Mouse (Mus musculus) midbrain, embryonic 10.5 days (tissue): ENCODE results near the gene Zbtb3. TPM values are rescaled to one million over a fixed set of nuclear protein-coding genes. Genes with fewer than 3 reads are reported as not detected.

ENCODE experiments used
- DNase-seq: peaks from one replicate; pipeline ENCODE4 v3.0.0-alpha.2; 2017; ENCODE audit warnings: low spot score
- H3K27ac ChIP-seq: fragments of 300-500 bp; sonication (generic); replicated peaks from 2 replicates; pipeline ENCODE4 v1.5.1; 2016; ENCODE audit warnings: mild to moderate bottlenecking
- H3K27me3 ChIP-seq: fragments of 300-500 bp; sonication (generic); 2 replicates; pipeline ENCODE4 v1.6.1; 2016; ENCODE audit warnings: low read depth, mild to moderate bottlenecking; ENCODE audit not compliant: poor library complexity, severe bottlenecking
- H3K36me3 ChIP-seq: fragments of 300-500 bp; sonication (generic); 2 replicates; pipeline ENCODE4 v1.6.1; 2016; ENCODE audit warnings: mild to moderate bottlenecking, moderate library complexity
- H3K4me1 ChIP-seq: fragments of 300-500 bp; sonication (generic); 2 replicates; pipeline ENCODE4 v1.6.1; 2016
- H3K4me3 ChIP-seq: fragments of 300-500 bp; sonication (generic); 2 replicates; pipeline ENCODE4 v1.5.1; 2016; ENCODE audit warnings: mild to moderate bottlenecking, moderate library complexity
- H3K9me3 ChIP-seq: fragments of 300-500 bp; sonication (generic); replicated peaks from 2 replicates; pipeline ENCODE4 v1.6.1; 2016; ENCODE audit warnings: mild to moderate bottlenecking
- WGBS: fragments of 180-500 bp; shearing (Covaris S2); methylation state at CpG from one replicate; pipeline ENCODE4 v1.1.7; 2016; 5-methylcytosine and 5-hydroxymethylcytosine counted together
- polyA plus RNA-seq: library from polyadenylated mRNA; unstranded; fragments of >200 nt; fragmentation: Nextera tagmentation; extraction: Ambion mirVana; gene quantifications from 2 replicates; pipeline ENCODE4 v1.2.1, GENCODE M21; 2016

The Zbtb3 gene
- polyA plus RNA-seq, 1 experiment from 2014 or later, result 7.8 TPM

DNA sequence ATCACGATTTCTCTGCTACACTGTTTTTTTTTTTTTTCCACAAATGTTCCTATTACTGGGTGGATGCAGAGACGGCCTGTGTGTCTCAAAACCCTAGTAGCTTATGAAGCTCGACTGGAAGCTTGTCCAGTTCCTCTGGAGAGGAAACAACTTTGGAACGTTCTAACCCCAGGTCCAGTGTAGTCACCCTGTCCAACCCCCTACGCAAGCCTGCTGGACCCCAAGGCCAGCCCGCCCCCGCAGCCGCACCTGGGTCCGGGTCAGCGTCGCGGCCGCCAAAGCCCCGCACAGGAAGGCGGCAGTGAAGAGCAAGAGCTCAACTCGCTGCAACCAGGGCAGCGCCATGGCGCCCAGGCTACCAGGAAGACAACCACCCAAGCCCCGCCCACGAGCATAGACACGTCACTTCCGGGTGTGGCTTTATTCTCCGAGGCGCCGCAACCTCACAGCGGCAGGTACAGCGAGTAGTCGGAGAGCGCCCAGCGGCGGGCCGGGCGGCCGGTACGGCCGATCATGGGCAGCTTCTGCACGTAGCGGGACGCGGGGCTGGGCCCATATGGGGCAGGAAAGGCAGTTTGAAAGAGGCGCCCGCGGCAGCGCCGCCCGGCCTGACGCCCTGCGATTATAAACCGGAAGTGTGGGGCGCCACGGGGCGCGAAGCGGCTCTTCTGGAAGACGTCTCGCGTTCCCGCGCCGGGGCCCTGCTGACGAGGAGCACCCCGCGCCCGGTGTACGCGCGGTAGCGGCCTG is 28.1 kb upstream of the Zbtb3 start, which contains the start of gene Tmem179b:
TSS of gene Tmem179b (minus strand) at position 382 of the 750 bp plus-strand sequence.
- H3K27ac ChIP-seq, result peak within 1 kb of the TSS; percentile 98
- peak within 1 kb of the TSS; percentile 89 for H3K4me3 ChIP-seq
- DNase-seq, result peak; percentile 97
- H3K9me3 ChIP-seq, result no peaks in the 10 kb centered on the region
- WGBS, result under 1% methylated on average over 68 of the region's 68 CpGs
- no peaks in the 10 kb centered on the region for H3K27me3 ChIP-seq
- peaks cover 56% of the 10 kb centered on the region for H3K36me3 ChIP-seq
- H3K4me1 ChIP-seq, result peaks cover 49% of the 10 kb centered on the region

DNA sequence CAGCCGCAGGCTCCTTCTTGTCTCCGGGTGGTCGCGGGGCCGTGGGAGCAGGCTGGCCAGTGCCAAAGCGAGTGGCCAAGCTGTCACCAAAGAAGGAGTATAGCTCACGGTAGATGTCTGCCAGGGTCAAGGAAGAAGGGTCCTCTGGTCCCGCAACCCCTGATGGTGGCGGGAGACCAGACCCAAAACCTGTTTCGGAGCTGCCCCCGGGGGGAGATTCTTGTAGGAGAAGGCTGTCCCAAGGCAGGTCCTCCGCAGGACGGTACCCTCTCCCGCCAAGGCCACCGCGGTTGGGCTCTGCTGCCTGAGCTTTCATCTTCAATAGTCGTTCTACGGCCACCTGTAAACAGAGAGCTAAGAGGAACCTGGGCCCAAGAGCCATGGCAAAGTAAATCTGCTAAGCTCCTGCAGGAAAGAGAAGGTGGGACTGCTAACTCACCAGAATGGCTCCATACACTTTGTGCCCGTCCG is 27.4 kb upstream of the Zbtb3 start:
- peak overlapping the region; percentile 98 for H3K27ac ChIP-seq
- peaks cover 55% of the 10 kb centered on the region for H3K36me3 ChIP-seq
- whole genome bisulfite sequencing, result 7% methylated on average over 20 of the region's 20 CpGs
- peaks cover 49% of the 10 kb centered on the region for H3K4me1 ChIP-seq
- no peaks in the 10 kb centered on the region for H3K9me3 ChIP-seq
- H3K4me3 ChIP-seq, result peak overlapping the region; percentile 89
- H3K27me3 ChIP-seq, result no peaks in the 10 kb centered on the region
- DNase-seq, result no peak

DNA sequence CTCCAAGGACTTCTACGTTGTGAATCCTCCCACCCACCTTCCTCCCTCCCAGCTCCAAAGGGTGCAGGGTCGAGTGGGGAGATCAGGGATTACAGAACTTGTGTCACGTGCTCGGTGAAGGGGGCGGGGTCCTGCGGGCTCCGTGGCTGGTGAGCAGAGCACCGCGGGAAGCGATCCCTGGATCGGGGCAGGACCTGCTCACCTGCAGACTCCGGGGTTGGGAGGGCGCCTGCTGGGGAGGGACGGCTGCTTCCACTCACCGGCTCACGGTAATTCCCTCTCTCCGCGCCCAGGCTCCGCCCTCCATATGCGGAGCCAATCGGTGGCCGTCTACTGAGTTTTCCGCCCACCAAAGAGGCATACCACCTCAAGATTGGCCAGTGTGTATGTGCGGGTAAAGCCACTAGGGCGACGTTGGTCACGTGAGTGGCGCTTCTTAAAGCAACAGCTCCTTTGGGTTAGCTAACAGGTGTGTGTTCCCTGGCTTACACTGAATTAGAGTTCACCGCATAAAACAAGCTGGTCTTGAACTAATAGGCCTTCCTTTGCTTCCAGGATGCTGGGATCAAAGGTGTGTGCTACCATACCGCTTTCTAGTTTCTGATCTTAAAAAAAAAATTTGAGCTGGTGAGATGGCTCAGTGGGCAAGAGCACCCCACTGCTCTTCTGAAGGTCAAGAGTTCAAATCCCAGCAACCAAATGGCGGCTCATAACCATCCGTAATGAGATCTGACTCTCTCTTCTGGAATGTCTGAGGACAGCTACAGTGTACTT is 16.2 kb upstream of the Zbtb3 start, which contains the start of gene Taf6l:
TSS of gene Taf6l (minus strand) at position 410 of the 774 bp plus-strand sequence.
- WGBS, result 1% methylated on average over 32 of the region's 32 CpGs
- DNase-seq, result peak; percentile 91

DNA sequence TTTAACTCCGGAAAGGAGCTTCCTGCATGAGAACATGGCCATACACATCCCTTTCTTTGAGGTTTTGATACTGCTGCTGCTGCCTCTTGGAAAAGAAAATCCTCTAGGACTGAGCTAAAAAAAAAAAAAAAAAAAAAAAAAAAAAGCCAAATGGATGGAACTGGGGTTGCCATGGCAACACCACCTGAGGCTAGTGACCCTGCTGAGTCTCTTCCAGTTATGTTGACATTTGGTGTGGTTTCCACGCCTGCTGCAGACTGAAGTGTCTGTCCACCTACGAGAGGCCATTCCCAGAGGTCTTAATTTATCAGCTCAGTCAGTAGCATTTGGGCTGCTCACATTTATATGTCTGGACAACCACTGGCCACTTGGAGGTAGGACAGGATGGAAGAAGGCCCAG is 13.8 kb upstream of the Zbtb3 start:
- DNase-seq, result no peak
- Histone ChIP-seq H3K36me3 (peaks cover 35% of the 10 kb centered on the region), H3K4me3 (no peak overlapping the region), H3K9me3 (0 out of 2 replicates have a peak, but pooled peaks cover 5% of the 10 kb centered on the region), H3K27me3 (no peaks in the 10 kb centered on the region), H3K4me1 (peaks cover 27% of the 10 kb centered on the region), H3K27ac (no peak overlapping the region)
- WGBS, result 26% methylated on average over 3 of the region's 3 CpGs

More for the DNA sequence above, 16.2 kb upstream of the Zbtb3 start, which contains the start of gene Taf6l:
- Histone ChIP-seq H3K27me3 (no peaks in the 10 kb centered on the region), H3K27ac (peak within 1 kb of the TSS; percentile 89), H3K4me3 (peak within 1 kb of the TSS; percentile 73), H3K4me1 (peaks cover 27% of the 10 kb centered on the region), H3K36me3 (peaks cover 39% of the 10 kb centered on the region), H3K9me3 (no peaks in the 10 kb centered on the region)

DNA sequence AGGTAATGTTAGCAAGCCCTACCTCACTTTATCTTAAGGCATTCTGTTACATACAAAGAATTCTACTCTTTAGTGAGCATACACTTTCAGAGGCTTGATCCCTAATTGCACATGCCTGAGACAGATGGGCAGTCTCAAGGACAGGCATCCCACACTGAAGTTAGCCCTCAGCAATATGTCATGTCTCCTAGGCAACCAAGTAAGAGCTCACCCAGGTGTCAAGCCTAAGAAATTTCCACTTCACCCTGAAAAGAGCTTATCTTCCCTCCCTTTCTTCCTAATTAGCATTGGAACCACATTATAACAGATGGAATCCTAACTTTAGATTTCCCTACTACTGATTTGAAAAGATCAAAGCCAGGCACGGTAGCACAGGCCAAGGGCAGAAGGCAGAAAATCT is 13.2 kb upstream of the Zbtb3 start:
- Histone ChIP-seq H3K27ac (no peak overlapping the region), H3K9me3 (0 out of 2 replicates have a peak, but pooled peaks cover 5% of the 10 kb centered on the region), H3K4me1 (peaks cover 27% of the 10 kb centered on the region), H3K27me3 (no peaks in the 10 kb centered on the region), H3K36me3 (peaks cover 35% of the 10 kb centered on the region), H3K4me3 (no peak overlapping the region)
- no peak for DNase-seq
- WGBS, result 81% methylated on average over 1 of the region's 1 CpGs

DNA sequence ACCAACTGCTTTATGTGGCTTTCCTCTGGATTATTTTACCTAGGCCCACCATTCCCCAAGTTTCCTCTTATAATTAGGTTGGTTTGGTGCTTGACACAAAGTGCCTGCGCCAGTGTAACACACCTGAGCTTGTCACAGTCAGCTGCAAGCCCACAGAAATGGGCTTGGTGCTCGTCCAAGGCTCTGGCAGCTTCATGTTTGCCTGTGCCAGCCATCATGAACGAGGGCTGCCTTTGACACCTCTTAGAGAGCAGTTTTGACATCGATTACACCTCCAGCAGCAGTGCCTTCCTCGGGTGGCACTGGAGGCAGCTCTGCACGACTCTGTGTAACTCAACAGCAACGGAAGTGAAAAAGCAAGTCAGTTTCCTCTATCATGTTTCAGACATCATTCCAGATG is 12.2 kb upstream of the Zbtb3 start:
- no peak for DNase-seq
- peaks cover 45% of the 10 kb centered on the region for H3K36me3 ChIP-seq
- no peak overlapping the region for H3K4me3 ChIP-seq
- H3K27ac ChIP-seq, result no peak overlapping the region
- WGBS, result 89% methylated on average over 7 of the region's 7 CpGs
- no peaks in the 10 kb centered on the region for H3K27me3 ChIP-seq
- peaks cover 23% of the 10 kb centered on the region for H3K4me1 ChIP-seq
- H3K9me3 ChIP-seq, result 0 out of 2 replicates have a peak, but pooled peaks cover 5% of the 10 kb centered on the region

DNA sequence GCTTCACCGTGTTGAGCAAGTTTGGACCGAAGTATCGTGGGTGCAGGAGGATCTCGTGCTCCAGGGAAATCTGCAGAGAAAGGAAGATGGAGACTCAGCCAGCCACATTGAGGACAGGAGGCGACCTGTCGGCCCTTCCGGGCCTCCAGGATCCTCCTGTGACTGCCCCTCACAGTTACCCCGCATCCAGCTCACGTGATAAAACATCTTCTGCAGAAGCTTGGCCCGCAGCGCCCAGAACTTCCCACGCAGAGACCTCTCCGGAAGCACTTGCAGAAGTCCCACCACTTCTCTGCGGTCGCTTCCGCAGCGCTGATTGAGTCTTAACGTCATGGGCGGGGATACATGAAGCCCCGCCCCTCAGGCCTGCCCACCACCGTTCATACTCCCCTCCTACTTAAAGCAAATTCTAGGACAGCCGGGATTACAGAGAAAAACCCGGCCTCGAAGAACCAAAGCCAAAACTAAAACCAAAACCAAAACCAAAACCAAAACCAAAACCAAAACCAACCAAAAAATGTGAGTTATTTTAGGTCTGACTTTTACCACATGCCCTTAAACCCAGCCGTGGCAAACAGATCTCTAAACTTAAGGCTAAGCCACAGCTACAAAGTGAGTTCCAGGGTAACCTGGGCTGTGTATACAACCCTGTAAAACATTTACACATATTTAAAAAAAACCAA is 4.0 kb upstream of the Zbtb3 start, which contains the start of gene Polr2g:
TSS of gene Polr2g (minus strand) at position 314 of the 683 bp plus-strand sequence.
- Histone ChIP-seq H3K36me3 (peaks cover 32% of the 10 kb centered on the region), H3K4me1 (peaks cover 25% of the 10 kb centered on the region), H3K27ac (peak within 1 kb of the TSS; percentile 85), H3K9me3 (0 out of 2 replicates have a peak, but pooled peaks cover 2% of the 10 kb centered on the region), H3K27me3 (no peaks in the 10 kb centered on the region), H3K4me3 (peak within 1 kb of the TSS; percentile 84)
- WGBS, result 2% methylated on average over 25 of the region's 25 CpGs
- peak; percentile 89 for DNase-seq

DNA sequence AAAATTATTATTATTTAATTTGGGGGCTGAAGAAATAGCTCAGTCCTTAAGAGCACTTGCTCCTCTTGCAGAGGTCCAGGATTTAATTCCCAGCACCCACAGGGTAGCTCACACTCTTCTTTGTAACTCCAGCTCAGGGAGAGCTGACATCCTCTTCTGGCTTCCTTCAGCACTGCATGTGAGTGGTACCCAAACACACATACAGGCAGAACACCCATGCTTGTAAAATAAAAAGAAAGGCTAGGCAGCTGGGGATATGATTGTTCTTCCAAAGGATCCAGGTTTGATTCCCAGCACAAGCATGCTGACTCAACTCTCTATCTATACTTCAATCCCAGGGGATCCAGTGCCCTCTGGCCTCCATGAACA is 3.4 kb upstream of the Zbtb3 start:
- peak overlapping the region; percentile 84 for H3K4me3 ChIP-seq
- peak overlapping the region; percentile 85; the same call in 1 of the 2 replicates for H3K27ac ChIP-seq
- no peaks in the 10 kb centered on the region for H3K9me3 ChIP-seq
- peaks cover 28% of the 10 kb centered on the region for H3K4me1 ChIP-seq
- H3K36me3 ChIP-seq, result peaks cover 32% of the 10 kb centered on the region
- no peak for DNase-seq
- H3K27me3 ChIP-seq, result no peaks in the 10 kb centered on the region

DNA sequence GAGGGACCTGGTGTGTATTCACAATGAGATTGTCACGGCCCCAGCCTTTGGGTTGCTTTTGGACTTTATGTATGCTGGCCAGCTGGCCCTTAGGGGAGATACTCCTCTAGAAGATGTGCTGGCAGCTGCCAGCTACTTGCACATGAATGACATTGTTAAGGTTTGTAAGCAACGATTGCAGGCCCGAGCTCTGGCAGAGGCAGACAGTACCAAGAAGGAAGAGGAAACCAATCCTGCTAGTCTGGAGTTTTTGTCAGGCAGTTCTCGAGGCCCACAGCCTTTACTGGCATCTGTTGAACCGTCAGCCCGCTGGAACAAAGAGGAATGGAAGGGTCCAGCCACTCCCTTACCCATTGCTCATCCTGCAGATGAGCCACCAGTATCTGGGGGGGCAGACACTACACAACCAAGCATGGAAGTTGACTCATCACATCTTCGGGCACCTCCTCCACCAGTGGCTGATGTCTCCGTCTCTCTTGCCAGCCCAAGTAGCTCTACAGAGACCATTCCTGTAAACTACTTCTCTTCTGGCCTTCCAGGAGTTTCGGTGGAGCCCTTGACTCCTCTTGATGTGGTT is 937 bp downstream of the Zbtb3 start:
- no peak for DNase-seq
- Histone ChIP-seq H3K4me3 (peak overlapping the region; percentile 71), H3K9me3 (no peaks in the 10 kb centered on the region), H3K36me3 (peaks cover 51% of the 10 kb centered on the region), H3K4me1 (peaks cover 22% of the 10 kb centered on the region), H3K27ac (peak overlapping the region; percentile 91), H3K27me3 (no peaks in the 10 kb centered on the region)
- WGBS, result 92% methylated on average over 9 of the region's 9 CpGs

DNA sequence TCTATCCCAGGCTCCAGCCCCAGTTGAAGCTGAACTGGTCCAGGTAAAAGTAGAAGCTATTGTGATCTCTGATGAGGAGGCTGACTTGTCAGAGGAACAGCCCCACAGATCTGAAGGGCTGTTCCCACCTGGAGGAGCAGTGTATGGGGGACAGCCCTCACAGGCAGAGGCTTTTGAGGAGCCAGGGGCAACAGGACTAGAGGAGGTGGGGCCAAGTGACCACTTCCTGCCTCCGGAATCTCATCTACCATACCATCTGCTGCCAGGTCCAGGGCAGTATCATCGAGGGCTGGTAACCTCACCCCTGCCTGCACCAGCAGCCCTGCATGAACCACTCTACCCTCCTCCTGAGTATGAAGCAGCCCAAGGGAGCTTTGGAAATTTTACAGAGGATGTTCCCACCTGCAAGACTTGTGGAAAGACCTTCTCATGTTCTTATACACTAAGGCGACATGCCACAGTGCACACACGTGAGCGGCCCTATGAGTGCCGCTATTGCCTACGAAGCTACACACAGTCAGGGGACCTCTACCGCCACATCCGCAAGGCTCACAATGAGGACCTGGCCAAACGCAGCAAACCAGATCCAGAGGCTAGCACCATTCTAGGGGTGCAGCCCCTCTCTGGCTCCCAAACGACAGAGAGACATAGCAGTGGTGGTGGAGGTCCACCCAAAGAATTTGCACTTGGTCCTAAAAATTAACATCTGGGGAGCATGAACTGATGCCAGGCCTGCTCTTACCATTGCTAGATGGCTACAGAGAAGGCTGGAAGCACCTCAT is 1.7 kb downstream of the Zbtb3 start:
- WGBS, result 89% methylated on average over 11 of the region's 11 CpGs
- H3K4me1 ChIP-seq, result peaks cover 22% of the 10 kb centered on the region
- no peaks in the 10 kb centered on the region for H3K27me3 ChIP-seq
- H3K4me3 ChIP-seq, result peak overlapping the region; percentile 5; the same call in 1 of the 2 replicates
- H3K36me3 ChIP-seq, result peaks cover 58% of the 10 kb centered on the region
- H3K9me3 ChIP-seq, result no peaks in the 10 kb centered on the region
- no peak for DNase-seq
- no peak overlapping the region for H3K27ac ChIP-seq

DNA sequence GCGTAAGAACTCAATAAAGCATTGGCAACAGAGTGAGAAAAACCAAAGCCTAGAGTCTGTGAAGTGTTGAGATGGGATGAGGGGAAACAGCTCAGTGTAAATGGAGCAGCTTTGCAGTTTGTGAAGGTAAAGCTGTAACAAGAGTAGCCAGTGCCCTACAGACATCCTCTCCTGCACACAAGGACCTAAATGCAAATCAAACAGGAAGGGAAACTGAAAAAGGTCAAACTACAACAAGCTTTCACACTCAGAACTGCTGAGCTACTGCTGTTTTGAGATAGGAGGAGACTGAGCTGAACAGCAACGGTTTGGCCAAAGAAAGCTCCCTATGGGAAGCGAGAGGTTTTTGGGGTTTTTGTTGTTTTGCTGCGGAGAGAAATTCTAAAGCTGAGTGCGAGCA is 4.5 kb downstream of the Zbtb3 start:
- Histone ChIP-seq H3K27ac (no peak overlapping the region), H3K4me3 (no peak overlapping the region), H3K9me3 (no peaks in the 10 kb centered on the region), H3K4me1 (peaks cover 18% of the 10 kb centered on the region), H3K36me3 (peaks cover 85% of the 10 kb centered on the region), H3K27me3 (no peaks in the 10 kb centered on the region)
- 93% methylated on average over 5 of the region's 5 CpGs for WGBS
- DNase-seq, result no peak
